Mouse (Mus musculus): ENCODE data around the gene Nr2f1.

Gene Nr2f1

GRCm38 (mm10) chr13:78178771-78179170, 20.8 kb downstream of the Nr2f1 start:
- no peak for DNase-seq

GRCm38 (mm10) chr13:78178021-78178420, 21.5 kb downstream of the Nr2f1 start:
- no peak for DNase-seq

GRCm38 (mm10) chr13:78177381-78177950, 22.1 kb downstream of the Nr2f1 start:
- DNase-seq = no peak

- DNase-seq = no peak
Observed at GRCm38 (mm10) chr13:78175821-78176380, 23.7 kb downstream of the Nr2f1 start.

- no peak for DNase-seq
Observed at GRCm38 (mm10) chr13:78174891-78175290, 24.7 kb downstream of the Nr2f1 start.

GRCm38 (mm10) chr13:78174191-78174590, 25.4 kb downstream of the Nr2f1 start:
- DNase-seq = no peak

GRCm38 (mm10) chr13:78172861-78173260, 26.7 kb downstream of the Nr2f1 start:
- no peak for DNase-seq

- DNase-seq = no peak
Observed at GRCm38 (mm10) chr13:78171984-78172636, 27.4 kb downstream of the Nr2f1 start.

GRCm38 (mm10) chr13:78171320-78171719, 28.2 kb downstream of the Nr2f1 start:
- DNase-seq = no peak

GRCm38 (mm10) chr13:78168166-78168565, 31.4 kb downstream of the Nr2f1 start:
- no peak for DNase-seq

GRCm38 (mm10) chr13:78164941-78165340, 34.6 kb downstream of the Nr2f1 start:
- no peak for DNase-seq

GRCm38 (mm10) chr13:78163087-78163958, 36.2 kb downstream of the Nr2f1 start:
- DNase-seq = peak; percentile 19

GRCm38 (mm10) chr13:78162149-78162548, 37.4 kb downstream of the Nr2f1 start:
- no peak for DNase-seq

- DNase-seq = no peak
Observed at GRCm38 (mm10) chr13:78157465-78157864, 42.1 kb downstream of the Nr2f1 start.
